Mouse (Mus musculus) layer of hippocampus, postnatal 25 days (tissue): ENCODE results near the gene Grk6. TPM values are rescaled to one million over a fixed set of nuclear protein-coding genes. Genes with fewer than 3 reads are reported as not detected.

Source experiments
- DNase-seq, 2 experiments: peaks; one replicate each; pipeline ENCODE4 v3.0.0; 2022; ENCODE audit warnings: mixed read lengths in 2 of 2, low spot score in 1 of 2; ENCODE audit errors: extremely low spot score in 1 of 2
- total RNA-seq, 2 experiments: library from RNA; stranded (reverse); gene quantifications; 2 replicates each; pipeline ENCODE4 v1.2.3; 2021

Grk6 gene
- total RNA-seq, 2 experiments from 2014 or later: 66.7 to 74.7 TPM

DNA sequence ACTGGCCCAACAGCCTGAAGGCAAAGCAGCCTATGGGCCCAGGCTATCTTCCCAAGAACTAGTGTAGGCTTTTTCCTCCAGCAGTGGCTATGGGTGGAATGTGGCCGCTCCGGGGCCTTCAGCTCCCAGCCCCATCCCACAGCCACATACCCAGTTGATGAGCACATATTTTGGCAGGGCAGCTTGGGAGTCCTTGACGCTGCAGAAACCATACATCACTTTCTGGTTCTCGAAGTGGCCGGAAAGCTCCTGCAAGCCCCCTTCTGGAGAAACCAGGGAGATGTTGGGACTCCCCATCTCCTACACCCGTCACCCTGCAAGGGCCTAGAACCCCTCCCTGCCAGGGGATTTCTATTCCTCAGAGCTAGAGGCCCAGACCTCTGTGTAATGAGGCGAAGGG is 37.7 kb downstream of the Grk6 start:
- no peak for DNase-seq

DNA sequence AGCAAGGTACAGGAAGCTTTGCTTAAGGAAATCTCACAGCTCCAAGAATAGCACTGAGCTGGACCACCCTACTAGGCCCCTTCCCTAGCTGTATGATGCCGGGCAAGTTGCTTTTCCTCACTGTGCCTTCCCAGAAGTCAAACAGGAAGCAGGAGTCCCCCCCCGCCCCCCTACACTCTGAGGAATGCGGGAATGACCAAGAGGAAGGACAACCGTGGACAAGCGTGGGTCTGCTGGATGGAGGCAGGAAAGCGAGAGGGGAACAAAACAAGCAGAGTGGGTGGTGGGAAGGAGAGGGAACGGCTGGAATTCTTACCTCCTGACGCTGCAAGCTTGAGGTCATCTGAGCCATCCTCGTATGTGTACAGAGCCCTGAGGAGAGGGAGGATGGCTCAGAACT is 38.2 kb downstream of the Grk6 start:
- DNase-seq: no peak

DNA sequence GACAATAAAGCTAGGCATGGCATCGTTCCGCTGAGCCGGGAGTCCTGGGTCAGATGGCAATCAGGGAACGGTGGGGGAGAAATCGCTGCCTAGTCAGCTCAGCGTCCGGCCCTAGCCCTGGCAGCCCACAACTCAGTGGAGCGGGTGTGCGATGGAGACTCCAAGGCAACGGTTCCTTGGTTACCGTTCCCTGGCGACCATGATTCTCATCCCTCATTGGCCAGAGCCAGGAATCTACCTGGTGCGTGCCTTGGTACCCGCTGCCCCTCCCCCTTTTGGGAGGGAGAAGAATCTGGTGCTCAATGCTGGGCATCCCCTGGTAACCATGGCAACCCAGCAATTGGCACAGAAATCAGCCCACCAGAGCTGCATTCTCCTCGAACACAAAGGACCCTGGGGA is 38.7 kb downstream of the Grk6 start:
- DNase-seq: peak; percentile 70 to 84

DNA sequence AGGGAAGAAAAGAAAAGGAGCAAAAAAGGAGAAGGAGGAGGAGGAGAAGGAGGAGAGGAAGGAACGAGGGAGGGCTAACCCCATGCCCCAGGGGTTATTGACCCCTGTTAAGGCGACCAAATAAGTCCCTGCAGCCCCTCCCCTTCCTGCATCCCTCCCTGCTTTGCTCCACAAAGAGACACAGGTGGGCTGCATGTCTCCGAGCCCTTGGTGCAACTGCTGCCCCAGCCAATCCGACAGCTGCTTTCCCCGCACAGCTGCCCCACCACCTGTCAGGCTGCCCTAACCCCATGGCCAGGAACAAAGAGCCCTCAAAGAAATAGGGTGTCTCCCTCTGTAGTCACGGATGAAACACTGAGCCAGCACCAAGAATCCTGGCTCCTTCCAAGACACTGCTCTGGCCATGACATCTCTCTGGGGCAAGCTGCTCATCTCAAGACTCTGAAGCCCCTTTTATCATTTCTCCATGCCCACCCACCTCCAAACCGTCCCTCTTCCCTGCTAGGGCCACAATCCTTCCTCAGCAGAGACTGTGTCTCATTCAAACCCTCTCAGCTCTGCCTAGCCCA is 39.7 kb downstream of the Grk6 start:
- DNase-seq: no peak

DNA sequence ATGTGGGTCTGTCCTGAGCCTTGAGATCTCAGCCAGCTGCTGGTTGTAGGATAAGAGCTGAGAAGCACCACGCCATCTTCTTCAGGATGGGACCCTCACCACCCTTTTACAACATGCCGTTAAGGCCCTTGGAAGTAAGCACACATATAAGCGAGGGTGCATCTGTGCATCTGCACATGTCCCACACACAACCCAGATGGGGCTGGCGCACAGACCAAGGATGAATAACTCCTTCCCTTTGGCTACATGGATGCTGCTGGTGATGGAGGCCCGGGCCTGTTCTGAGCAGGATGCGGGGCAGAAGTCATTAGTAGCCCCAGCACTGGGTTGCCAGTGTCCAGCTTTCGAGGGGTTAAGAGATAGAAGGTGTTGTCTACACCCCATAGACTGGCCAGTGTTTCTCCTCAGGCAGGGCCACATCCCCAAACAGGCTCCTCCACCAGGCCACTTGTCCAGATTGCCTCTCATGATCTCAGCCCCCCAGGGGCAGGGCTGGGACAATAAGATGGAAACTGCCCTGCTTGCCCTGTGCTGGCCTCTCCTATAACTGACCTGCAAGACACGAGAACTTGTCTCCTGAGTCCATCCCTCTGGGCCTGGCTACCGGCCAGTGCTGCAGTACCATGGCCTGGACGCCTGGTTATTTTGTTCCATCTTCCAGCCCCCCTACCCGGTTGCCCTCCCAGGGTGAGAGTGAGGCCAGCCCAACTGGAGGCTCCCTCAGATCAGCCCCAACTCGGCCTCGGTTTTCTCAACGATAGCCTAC is 41.3 kb downstream of the Grk6 start:
- DNase-seq: no peak

DNA sequence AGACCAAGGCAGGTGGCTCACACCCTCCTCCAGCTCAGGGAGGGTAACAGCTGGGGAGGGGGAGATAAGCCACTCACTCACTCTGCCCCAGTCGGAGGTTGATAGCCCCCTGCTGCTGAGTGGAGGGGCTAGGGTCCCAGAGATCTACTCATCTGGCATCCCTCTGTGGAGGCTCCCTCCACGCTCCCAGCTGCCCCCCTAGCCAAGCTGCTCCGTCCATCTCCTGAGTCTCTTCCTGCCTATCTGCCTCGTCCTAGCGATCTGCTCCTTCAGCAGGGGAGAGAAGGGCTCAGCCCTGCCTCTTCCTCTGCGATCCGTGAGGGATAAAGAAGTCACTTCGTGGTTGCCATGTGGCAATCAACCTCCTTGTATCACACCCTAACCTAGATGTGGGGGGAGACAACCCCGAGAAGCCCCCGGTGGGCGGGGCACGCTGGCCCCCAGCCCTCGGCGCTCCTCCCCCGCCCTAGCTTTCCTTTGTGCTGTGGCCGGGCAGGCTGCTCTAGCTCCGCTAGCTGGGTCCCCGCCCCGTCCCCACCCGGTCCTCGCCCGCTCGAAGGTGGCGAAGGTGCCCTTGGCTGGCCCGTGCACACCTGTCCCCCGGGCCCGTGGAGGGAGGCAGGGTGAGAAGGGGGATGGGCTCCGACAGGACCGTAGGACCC is 42.2 kb downstream of the Grk6 start:
- no peak for DNase-seq

DNA sequence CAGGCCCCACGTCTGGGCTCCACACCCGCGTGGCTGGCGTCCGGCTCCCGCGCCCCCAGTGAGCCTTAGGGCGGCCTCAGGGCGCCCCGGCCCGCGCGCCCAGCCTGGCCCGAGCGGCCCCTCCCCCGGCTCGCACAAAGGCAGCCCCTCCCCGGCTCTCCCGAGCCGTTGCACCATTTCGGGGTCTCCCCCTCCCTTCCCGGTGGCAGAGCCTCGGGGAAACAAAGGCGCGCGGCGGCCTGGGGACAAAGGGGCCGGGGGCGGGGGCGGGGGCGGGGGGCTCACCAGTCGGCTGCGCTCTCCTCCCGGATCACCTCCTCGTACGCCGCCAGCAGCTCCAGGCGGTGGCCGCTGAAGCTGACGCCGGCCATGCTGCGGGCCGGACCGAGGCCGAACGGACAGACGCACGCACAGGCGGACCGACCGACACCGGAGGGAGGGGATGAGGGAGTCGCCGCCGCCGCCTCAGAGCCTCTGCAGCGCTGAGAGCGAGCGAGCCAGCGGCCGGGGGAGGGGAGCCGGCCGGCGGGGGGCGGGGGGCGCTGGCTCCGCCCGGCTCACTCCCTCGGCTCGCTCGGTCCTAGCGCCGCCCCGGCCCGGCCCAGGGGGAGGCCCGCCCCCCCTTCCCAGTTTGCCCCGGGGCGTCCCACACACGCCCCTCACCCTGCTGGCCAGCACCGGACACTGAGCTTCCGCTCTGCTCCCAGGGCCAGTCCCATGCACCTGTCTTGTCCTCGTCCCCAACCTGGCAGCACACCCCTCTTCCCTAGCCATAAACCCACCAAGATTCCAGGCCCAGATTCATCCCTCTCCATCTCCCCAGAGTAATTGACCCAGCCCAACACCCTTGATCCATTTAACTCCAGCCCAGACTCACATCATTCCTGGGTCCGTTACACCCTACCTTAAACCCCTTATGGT is 43.0 kb downstream of the Grk6 start, which contains the start of gene Dbn1:
TSS of gene Dbn1 (minus strand) at position 534 of the 921 bp plus-strand sequence.
- peak; percentile 60 to 63 for DNase-seq

DNA sequence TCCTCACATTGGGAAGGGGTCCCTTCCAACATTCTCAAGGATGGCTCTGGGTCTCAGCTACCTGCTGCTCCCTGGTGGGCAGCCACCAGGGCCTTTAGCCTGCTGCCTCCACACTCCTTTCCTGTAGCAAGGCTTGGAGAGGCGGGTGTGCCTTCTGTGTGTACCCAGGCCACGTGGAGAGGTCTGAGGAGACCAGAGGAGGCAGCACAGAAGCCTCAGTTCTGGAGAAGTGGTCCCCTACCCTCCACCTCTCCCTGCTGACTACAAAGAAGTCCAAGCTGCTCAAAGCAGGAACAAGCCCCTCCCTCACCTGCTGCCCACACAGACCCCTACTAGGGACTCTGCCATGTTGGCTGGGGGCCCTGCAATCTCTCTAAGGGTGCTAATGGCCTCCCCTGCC is 49.4 kb downstream of the Grk6 start:
- DNase-seq: no peak

DNA sequence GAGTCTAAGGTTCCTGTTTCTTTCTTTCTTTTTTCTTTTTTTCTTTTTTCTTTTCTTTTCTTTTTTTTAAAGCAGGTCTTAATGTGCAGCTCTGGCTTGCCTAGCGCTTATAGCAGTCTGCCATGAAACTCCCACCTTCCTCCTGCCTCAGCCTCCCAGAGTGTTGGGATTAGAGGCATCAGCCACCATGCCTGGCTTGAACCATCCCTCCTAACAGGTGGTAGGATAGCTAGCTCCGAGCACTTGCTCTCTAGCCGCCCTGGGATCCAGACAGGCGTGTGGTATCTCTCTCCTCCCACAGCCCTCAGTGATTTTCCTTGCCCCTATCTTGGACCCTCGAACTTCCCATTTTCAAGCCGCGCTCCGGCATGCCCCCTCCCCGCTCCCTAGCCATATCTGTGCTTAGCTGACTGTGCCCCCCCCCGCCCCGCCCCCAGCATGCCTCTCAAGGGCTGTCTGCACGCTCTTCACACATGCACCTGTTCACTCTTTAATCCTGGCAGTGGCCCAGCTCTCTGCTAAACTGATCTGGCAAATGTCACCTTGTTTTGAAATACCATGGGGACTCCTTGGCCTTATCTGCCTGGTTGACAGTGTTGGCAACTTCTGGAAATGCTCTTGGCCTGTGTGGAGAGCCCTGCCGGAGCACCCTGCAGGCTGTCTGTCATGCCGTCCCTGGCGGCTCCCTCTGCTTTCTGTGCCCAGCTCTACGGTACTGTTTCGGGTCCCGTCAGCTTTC is 50.2 kb downstream of the Grk6 start:
- no peak for DNase-seq

DNA sequence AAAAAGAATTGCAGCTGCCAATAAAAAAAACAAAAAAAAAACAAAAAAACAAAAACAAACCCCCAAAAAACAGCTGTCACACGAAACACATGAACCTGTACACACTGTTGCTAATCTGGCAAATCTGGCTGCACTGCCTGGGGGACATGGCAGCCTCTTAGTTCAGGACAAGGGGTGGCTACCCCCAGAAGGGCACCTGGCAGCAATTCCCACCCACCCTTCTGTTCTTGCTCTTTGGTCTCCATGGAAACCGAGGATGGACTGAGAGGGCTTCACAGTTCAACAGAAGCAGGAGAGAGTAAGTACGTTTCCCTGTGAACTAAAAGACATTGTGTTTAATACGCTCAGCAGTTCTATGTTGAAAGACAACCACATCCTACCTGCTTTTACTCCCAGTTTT is 50.8 kb downstream of the Grk6 start:
- DNase-seq: no peak

DNA sequence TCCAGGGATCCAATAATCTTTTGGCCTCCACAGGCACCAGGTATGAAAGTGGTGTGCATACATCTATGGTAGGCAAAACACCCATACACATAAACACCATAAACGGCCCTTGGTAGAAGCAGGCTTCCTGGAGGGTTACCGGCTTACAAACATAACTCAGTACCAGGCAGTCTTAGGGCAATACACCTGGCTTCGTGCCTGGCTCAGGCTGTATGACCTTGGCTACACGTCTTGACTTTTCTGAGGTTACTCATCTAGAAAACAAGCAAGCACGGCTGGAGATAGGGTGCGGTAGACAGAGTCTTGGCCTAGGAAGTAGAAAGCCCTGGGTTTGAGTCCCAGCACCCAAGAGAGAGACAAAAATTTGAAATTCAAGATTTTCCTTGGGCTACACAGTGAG is 51.8 kb downstream of the Grk6 start:
- DNase-seq: no peak

DNA sequence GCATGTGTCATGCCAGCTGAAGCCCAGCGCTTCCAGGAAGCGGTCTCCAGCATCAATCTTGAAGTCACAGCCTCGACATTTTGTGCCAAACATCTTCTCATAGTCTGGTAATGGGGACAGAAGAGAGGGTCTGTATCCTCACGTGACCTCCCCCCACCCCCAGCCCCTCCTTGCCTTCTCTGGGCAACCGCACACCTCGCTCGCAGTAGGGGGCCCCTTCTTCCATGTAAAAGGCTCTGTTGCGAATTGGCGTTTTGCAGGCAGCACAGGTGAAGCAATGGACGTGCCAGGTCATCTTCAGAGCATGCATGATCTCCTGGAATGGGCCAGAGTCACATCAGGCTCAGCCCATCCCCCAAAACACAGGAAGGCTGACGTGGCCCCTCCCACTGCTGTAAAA is 54.0 kb downstream of the Grk6 start:
- no peak for DNase-seq

DNA sequence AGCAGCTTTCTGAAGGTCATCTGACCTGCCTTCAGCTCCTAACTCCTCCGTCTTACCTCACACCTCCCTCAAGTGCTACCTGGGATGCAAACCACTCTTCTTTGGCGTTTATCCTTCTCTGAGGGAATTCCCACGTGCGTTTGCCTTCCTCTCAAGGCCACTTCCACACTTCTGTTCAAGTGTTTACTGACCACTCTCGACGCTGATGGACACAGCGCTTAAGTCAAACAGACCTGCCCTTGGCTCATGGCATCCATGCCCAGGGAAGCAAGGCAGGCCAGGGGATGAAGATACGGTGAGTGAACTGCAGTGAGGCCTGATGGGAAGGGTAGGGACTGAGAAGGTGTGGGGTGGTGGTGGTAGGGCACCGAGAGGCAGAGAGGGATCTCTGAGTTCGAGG is 55.7 kb downstream of the Grk6 start:
- no peak for DNase-seq

DNA sequence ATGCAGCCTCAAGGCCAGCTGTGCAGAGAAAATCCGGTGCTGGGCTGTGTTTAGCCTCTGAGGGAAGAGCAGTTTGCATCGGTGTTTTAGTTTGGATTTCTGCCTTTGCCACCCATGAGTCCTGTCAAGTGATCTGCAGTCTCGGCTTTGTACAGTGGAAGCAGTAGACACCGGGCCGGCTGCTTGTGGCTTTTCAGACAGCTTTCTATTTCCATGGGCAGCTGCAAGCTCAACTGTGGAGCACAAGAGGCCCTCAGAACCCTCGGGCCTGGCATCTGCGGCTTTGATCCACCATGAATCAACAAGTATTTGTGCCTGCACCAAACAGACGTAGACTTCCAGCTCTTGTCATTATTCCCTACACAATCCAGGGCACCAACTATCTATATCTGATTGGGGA is 57.5 kb downstream of the Grk6 start:
- DNase-seq: no peak

DNA sequence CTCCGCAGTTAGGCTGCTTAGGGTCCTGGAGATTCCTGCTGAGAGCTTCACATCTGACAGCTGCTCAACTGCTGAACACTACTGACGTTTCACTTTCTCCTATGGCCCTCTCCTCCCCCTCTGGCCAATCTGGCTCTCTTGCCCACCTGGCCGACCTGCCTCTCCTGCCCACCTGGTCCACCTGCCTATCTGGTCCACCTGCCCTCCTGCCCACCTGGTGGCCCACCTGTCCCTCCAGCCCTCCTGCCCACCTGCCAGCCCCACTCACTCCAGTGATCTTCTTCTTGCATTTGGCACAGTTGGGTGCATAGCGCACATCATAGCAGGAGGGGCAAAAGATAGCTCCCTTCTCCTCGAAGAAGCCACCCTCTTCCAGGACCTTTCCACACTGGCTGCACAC is 59.5 kb downstream of the Grk6 start:
- no peak for DNase-seq

DNA sequence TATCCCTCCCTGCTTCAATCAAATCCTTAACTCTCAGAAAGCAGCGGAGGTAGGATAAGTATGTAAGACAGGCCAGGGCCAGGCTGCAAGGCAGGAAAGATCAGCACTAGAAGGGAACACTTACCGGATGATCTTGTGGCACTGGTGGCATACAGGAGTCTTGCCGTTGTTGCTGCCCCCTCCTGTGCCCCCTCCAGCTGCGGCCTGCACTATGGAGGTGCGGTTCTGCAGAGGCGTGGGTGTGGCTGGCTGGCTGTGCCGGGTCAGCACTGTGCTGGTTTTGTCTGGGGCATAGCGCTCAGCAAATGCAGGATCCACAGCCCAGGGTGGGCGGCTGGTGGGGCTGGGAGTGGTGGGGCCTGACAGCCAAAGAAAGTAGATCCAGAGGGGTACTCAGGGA is 60.9 kb downstream of the Grk6 start:
- no peak for DNase-seq

DNA sequence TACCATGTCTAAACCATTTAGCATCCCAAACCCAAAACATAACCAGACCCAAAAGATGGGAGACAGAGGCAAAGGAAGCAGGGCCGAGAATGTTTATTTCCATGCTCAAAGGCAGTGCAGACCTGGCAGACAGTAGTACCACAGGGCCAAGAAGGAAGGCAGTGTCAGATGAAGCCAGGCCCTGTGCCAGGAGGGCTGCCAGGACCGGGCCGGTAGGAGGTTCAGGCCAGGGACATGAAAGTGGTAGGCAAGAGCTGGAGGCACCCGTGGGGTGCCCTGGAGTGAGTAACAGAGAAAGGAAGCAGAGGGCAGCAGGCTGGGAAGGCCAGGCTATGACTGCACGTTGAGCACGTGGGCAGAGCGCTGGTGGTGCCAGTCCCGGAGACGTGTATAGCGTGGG is 61.8 kb downstream of the Grk6 start:
- no peak for DNase-seq

DNA sequence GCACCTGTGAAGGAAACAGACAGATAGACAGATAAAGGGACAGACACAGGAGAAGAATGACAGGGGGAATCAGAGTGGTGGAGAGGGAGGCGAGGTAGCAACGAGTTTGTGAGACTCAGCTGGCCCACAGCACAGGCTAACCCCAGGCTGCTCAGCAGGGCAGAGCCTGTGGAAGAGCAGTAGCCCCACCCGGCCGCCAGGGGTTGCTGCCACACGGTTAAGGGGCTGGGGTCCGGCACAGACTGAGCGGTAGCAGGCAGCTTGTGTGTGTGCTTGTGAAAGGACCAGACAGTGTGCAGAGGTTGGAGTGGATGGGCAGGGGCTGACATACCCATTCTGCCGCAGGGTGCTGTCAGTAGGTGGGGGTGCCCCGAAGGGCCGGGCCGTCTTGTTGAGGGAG is 63.0 kb downstream of the Grk6 start:
- DNase-seq: no peak

DNA sequence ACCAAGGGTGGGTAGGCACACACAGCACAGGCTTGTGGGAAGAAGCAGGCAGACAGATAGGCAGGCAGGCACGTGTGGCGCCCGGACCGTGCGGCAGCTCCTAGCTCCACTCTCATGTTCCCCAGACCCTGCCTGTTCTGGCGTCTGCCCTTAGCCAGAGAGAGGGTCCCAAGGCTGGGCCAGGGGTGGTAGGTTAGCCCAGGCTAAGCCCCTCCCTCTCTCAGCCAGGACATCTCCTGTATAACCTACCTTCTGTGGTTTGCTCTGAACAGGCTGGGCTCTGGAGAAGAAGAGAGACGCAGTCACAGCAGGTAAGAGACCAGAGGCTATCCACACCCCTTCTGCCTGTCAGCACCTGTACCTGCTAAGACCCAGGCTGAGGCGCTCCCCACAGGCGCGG is 63.7 kb downstream of the Grk6 start:
- no peak for DNase-seq

DNA sequence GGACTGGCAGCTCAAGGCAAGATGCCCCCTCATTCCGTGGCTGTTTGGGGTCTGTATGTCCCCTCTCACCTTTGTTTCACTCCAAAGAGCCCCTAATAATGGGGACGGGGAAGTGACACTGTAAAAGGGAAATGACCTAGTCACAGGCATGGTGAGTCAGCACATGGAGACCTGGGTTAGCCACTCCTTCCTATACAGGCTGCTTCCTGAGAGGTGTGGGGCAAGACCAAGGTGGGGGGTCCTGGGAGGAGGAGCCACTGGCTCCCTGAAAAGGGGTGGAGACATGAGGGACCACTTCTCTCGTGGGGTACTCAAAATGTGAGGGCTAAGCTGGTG is 65.4 kb downstream of the Grk6 start:
- no peak for DNase-seq
